Mouse (Mus musculus): ENCODE results near the gene Sf3b3. TPM values are rescaled to one million over a fixed set of nuclear protein-coding genes. Genes with fewer than 3 reads are reported as not detected.
"Not testable (repeated sequence)": the region's sequence is repeated elsewhere in the genome, so short reads cannot be mapped to it uniquely, and the experiment has no call there.

The Sf3b3 gene
- total RNA-seq (2015) (123 and 140 TPM in 2 replicates), total RNA-seq (2017) (162 and 197 TPM in 2 replicates)

GRCm38 (mm10) chr8:110846405-110847170 is at the start of gene Sf3b3, which contains the start of gene Cog4:
TSS of gene Sf3b3 (minus strand) at chr8:110846787.
TSS of gene Cog4 (plus strand) at chr8:110846600.
- peak; percentile 93 for ATAC-seq (replicated peaks; ENCODE audit: poor library complexity)

DNA sequence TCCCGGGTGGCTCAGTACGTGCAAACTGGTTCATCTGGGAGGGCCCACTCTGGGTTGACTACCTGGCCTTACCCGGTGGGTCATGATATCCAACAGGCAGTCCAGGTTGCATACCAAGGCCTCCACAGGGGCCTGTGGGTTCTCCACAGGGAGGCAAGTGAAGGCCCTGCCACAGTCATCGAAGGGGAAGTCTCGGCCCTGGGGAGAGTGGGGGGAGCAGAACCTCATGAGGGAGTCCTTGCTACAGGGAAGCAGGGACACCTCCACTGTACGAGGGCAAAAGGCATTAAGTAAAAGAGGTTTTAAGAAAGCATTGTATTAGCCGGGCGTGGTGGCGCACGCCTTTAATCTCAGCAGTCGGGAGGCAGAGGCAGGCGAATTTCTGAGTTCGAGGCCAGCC is 49.2 kb upstream of the Sf3b3 start:
- ATAC-seq (replicated peaks; ENCODE audit: poor library complexity), result peak; percentile 60; the same call in 1 of the 2 replicates

- ATAC-seq (replicated peaks; ENCODE audit: poor library complexity), result peak; percentile 66
Measured at GRCm38 (mm10) chr8:110895254-110895653, 48.7 kb upstream of the Sf3b3 start.

DNA sequence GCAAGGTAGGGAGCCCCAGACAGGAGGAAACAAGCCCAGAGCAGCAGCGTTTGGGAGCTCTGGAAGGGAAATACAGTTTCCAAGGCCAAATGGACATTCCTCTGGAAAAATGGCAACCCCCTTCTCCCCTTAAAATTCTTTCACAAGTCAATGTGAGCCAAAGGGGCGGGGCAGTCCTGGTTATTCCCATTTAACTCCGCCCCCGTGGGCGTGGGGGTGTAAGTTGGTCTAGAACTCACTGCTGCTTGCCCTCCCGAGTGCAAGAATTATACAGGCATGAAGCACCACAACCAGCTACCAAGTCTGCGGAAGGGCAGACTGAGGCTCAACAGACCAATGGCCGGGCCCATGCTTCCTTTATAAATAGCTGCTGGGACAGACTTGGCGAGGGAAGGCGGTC is 48.3 kb upstream of the Sf3b3 start:
- ATAC-seq (replicated peaks; ENCODE audit: poor library complexity), result no peak

GRCm38 (mm10) chr8:110892913-110893312 is 46.3 kb upstream of the Sf3b3 start:
- ATAC-seq (replicated peaks; ENCODE audit: poor library complexity), result no peak

GRCm38 (mm10) chr8:110892040-110892439 is 45.5 kb upstream of the Sf3b3 start:
- no peak for ATAC-seq (replicated peaks; ENCODE audit: poor library complexity)

- no peak for ATAC-seq (replicated peaks; ENCODE audit: poor library complexity)
Measured at GRCm38 (mm10) chr8:110889904-110890470, 43.4 kb upstream of the Sf3b3 start.

DNA sequence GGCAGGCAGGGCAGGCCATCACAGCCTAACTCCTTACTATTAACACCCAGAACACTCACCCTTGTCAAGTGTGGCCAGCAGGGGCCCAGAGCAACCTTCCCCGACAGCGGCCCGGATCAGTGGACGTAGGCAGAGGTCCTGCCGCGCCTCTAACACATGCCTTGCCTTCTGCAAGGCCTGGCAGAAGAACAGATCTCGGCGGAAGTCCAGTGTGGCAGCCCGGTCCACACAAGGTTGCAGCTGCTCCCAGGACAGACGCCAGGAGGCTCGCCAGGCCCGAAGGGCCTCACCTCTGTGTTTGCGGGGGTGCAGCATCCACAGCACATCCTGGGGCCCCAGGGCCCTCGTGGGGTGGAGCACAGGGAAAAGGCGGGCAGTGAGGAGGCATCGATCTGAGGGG is 42.3 kb upstream of the Sf3b3 start:
- no peak for ATAC-seq (replicated peaks; ENCODE audit: poor library complexity)

GRCm38 (mm10) chr8:110888441-110888840 is 41.9 kb upstream of the Sf3b3 start:
- no peak for ATAC-seq (replicated peaks; ENCODE audit: poor library complexity)

DNA sequence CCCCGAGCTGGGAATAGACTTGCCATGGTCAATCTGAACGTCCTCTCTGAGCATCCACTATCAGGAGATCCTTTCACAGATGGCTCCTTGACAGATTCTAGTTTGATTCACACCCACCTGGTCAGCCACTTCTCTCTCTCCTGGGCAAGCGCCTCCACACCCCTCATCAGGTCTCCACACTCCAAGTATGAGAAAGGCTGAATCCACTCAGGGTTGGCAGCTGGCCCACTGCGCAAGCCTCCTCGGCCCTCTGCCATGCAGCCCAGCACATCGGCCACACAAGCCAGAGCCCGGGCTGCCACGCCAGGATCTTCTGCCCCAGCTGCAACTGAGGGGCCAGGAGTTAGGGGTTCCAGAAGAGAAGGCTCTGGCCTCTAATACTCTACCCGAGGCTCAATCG is 41.0 kb upstream of the Sf3b3 start:
- no peak for ATAC-seq (replicated peaks; ENCODE audit: poor library complexity)

- no peak for ATAC-seq (replicated peaks; ENCODE audit: poor library complexity)
Measured at GRCm38 (mm10) chr8:110886634-110887033, 40.0 kb upstream of the Sf3b3 start.

DNA sequence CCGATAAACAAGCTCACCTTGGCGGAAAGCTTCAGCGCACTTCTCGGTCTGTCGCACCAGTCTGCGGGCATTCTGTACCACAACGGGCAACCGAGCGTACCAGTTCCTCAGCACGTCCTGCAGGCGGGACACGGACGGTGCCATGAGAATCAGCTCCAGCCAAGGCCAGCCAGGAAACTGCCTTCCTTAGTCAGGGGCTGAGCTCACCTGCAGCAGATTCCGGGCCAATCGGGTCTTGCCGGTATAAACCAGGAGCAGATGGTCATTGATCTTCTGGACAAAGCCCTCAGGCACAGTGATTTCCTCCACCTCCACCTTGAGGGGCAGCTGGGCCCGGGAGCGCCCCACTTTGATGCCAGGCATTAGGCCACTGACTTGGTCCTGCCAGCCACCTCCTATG is 37.2 kb upstream of the Sf3b3 start:
- no peak for ATAC-seq (replicated peaks; ENCODE audit: poor library complexity)

- ATAC-seq (replicated peaks; ENCODE audit: poor library complexity), result no peak
Measured at GRCm38 (mm10) chr8:110881741-110882310, 35.2 kb upstream of the Sf3b3 start.

- peak; percentile 88 for ATAC-seq (replicated peaks; ENCODE audit: poor library complexity)
Measured at GRCm38 (mm10) chr8:110877862-110878261, 31.3 kb upstream of the Sf3b3 start.

GRCm38 (mm10) chr8:110870501-110870900 is 23.9 kb upstream of the Sf3b3 start:
- ATAC-seq (replicated peaks; ENCODE audit: poor library complexity), result no peak

GRCm38 (mm10) chr8:110861347-110862025 is 14.9 kb upstream of the Sf3b3 start:
- ATAC-seq (replicated peaks; ENCODE audit: poor library complexity), result not testable (repeated sequence)

DNA sequence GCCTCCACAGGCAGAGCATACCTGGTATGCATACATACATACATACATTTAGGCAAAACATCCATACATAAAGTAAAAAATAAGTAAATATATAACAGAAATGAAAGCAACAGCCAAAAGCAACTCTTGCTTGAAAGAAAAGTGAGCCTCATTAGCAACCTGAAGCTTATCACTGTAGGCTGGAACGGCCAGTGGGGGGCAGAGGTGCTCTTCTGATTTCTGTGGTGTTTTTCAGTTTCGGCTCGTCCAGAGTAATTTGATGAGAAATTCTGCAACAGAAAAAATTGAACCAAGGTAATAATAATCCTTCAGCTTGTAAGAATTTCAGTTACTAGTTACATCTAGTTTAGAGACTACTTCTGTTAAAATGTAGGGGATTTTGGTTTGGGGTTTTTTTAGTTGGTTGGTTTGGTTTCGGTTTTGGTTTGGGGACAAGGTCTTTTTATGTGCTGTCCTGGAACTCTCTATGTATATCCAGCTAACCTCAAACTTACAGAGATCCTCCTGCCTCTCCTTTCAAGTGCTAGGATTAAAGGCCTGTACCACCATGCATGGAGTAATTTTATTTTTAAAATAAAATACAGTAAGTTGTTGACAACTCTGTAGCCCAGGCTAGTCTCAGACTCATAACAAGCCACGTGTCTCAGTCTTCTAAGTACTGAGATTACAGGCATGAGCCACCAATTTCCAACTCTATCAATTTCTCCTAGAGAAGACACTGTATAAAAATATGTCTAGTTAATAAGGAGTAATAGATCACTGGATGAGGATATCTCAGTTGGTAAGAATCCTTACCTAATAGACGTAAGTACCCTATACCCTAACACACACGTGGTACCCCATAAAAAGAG is 13.3 kb upstream of the Sf3b3 start:
- ATAC-seq (replicated peaks; ENCODE audit: poor library complexity), result peak; percentile 85

DNA sequence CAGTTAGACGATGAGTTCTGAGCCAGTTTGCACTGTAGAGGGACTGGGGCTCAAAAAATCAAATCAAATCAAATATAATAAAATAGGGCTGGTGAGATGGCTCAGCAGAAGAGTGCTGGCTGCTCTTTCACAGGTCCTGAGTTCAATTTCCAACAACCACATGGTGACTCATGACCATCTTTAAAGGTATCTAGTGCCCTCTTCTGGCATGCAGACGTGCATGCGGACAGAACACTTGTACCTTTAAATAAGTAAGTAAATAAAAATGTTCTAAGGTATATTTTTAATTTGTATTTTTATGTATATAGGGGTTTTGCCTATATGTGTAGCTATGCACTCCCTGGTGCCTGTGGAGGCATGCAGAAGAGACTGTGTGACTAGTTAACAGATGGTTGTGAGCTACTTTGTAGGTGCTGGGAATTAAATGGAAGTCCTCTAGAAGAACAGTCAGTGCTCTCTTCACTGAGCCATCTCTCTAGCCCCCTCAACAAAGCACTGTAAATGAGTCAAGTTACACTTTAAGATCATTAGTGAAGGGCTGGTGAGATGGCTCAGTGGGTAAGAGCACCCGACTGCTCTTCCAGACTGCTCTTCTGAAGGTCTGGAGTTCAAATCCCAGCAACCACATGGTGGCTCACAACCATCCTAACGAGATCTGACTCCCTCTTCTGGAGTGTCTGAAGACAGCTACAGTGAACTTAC is 10.3 kb upstream of the Sf3b3 start:
- peak; percentile 58 for ATAC-seq (replicated peaks; ENCODE audit: poor library complexity)

DNA sequence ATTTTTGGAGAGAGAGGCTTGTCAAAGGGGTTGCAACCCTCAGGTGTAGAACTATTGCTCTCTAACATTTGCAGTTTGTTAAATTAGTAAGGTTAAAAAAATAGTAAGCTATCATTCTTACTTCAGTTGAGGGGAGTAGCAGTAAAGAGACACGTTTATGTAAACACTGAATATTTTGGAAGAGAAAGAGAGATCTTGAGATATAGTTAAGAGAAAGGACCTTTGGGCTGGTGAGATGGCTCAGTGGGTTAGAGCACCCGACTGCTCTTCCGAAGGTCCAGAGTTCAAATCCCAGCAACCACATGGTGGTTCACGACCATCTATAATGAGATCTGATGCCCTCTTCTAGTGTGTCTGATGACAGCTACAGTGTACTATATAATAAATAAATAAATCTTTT is 9.5 kb upstream of the Sf3b3 start:
- not testable (repeated sequence) for ATAC-seq (replicated peaks; ENCODE audit: poor library complexity)

- ATAC-seq (replicated peaks; ENCODE audit: poor library complexity), result no peak
Measured at GRCm38 (mm10) chr8:110851186-110851585, 4.6 kb upstream of the Sf3b3 start.
